Mouse (Mus musculus) megakaryocyte, embryonic 14.5 days (primary cell): ENCODE measurements around the gene Sbsn. TPM values are rescaled to one million over a fixed set of nuclear protein-coding genes. Genes with fewer than 3 reads are reported as not detected.

Source experiments
- H3K27me3 ChIP-seq: replicated peaks from 2 replicates; pipeline ENCODE3; 2012; ENCODE audit warnings: inconsistent platforms
- H3K36me3 ChIP-seq: replicated peaks from 2 replicates; pipeline ENCODE3; 2012; ENCODE audit warnings: low read length, inconsistent platforms, mixed read lengths
- H3K4me1 ChIP-seq: 2 replicates; pipeline ENCODE4 v1.6.1; 2012; ENCODE audit warnings: inconsistent platforms
- H3K4me3 ChIP-seq: replicated peaks from 2 replicates; pipeline ENCODE3; 2012; ENCODE audit warnings: moderate library complexity, mild to moderate bottlenecking, inconsistent platforms
- H3K9me3 ChIP-seq: 2 replicates; pipeline ENCODE4 v1.6.1; 2012; ENCODE audit warnings: inconsistent platforms
- FLI1 ChIP-seq: IDR thresholded peaks from 2 replicates; pipeline ENCODE4 v1.6.1; 2012; ENCODE audit warnings: low read length, inconsistent platforms, mixed read lengths
- GATA1 ChIP-seq: IDR thresholded peaks from 3 replicates; pipeline ENCODE4 v1.6.1; 2012; ENCODE audit warnings: mixed read lengths, low read length, inconsistent platforms, borderline replicate concordance
- polyA plus RNA-seq: library from polyadenylated mRNA; stranded (reverse); fragments of >175 nt; gene quantifications from 2 replicates; pipeline ENCODE4 v1.2.3, GENCODE M21; 2012; ENCODE audit warnings: low replicate concordance; ENCODE audit not compliant: insufficient read depth

Gene Sbsn
- 0.21 TPM in 1 of 2 replicates, not detected in the other for polyA plus RNA-seq

DNA sequence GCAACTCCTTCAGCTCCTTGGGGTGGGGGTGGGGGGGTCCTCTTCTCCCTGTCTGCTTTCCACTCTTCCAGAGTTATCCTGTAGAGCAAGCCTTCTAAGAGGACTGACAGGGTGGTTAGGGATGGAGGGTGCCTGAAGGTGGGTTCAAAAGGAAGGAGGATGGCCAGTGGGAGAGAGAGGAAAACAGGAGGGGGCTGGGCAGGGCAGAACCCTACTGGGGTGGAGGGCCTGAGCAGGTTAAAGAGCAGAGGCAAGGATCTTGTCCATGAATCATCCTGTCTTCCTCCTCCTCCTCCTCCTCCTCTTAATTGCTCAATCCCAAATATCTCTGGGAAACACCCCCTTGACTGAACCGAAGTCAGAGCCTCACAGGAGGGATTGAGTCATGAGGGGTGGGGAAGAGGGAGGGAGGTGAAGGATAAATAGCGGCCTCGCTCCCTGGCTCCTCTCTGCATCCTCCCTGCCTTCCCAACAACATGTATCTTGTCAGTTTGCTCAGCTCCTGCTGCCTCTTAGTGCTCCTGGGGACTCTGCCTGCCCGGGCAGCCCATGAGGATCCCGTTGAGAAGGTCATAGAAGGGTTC lies at the start of gene Sbsn:
Gene Sbsn (plus strand): TSS at position 386 of the 584 bp plus-strand sequence.
- TF ChIP-seq FLI1 (no peak), GATA1 (no peak)
- H3K4me3 ChIP-seq, result no peak within 1 kb of the TSS
- H3K4me1 ChIP-seq, result no peaks in the 10 kb centered on the region; the same call in 1 of the 2 replicates
- peaks cover 35% of the 10 kb centered on the region for H3K9me3 ChIP-seq
- H3K36me3 ChIP-seq, result peaks cover 8% of the 10 kb centered on the region
- H3K27me3 ChIP-seq, result peaks cover 14% of the 10 kb centered on the region

GRCm38 (mm10) chr7:30706214-30706882 lies 44.9 kb upstream of the Sbsn start:
- H3K4me1 ChIP-seq, result peaks cover 45% of the 10 kb centered on the region
- no peaks in the 10 kb centered on the region for H3K9me3 ChIP-seq
- H3K4me3 ChIP-seq, result peak overlapping the region; percentile 44
- peaks cover 16% of the 10 kb centered on the region for H3K27me3 ChIP-seq
- no peak for TF ChIP-seq GATA1
- no peak for TF ChIP-seq FLI1
- H3K36me3 ChIP-seq, result no peaks in the 10 kb centered on the region

- H3K27me3 ChIP-seq, result peaks cover 27% of the 10 kb centered on the region
- H3K4me1 ChIP-seq, result peaks cover 38% of the 10 kb centered on the region
- TF ChIP-seq FLI1, result no peak
- TF ChIP-seq GATA1, result no peak
- no peaks in the 10 kb centered on the region for H3K9me3 ChIP-seq
- H3K36me3 ChIP-seq, result no peaks in the 10 kb centered on the region
- no peak overlapping the region for H3K4me3 ChIP-seq
Observed at GRCm38 (mm10) chr7:30707441-30707840, 43.8 kb upstream of the Sbsn start.

DNA sequence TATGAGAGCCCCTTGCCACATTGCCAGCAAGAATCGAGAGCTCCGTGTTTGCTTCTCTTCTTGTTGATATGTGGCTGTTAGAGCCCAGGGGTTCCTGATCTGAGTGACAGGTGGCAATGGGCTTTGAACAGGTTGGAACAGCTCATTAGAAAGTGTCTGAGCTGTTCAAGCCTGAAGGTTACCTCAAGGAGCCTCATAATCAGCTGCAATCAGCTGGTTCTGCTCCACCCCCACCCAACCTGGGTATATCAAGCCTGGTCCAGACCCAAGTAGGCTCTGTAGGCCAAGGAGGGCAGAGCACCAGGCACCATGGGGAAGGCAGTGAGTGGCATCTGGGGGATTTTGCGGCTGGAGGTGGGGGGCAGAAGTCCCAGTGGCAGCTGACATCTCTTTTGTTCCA lies 39.3 kb upstream of the Sbsn start, which contains the start of gene Atp4a:
Gene Atp4a (plus strand): TSS at position 268 of the 400 bp plus-strand sequence.
- Histone ChIP-seq H3K9me3 (0 out of 2 replicates have a peak, but pooled peaks cover 3% of the 10 kb centered on the region), H3K27me3 (peaks cover 61% of the 10 kb centered on the region), H3K36me3 (no peaks in the 10 kb centered on the region)

GRCm38 (mm10) chr7:30717006-30717715 lies 34.1 kb upstream of the Sbsn start:
- 0 out of 2 replicates have a peak, but pooled peaks cover 3% of the 10 kb centered on the region for H3K9me3 ChIP-seq
- H3K4me3 ChIP-seq, result peak overlapping the region; percentile 87
- TF ChIP-seq FLI1, result no peak
- TF ChIP-seq GATA1, result no peak
- H3K36me3 ChIP-seq, result no peaks in the 10 kb centered on the region
- H3K27me3 ChIP-seq, result peaks cover 72% of the 10 kb centered on the region
- H3K4me1 ChIP-seq, result peaks cover 58% of the 10 kb centered on the region

More for the DNA sequence above, 39.3 kb upstream of the Sbsn start, which contains the start of gene Atp4a:
- Histone ChIP-seq H3K4me1 (peaks cover 50% of the 10 kb centered on the region), H3K4me3 (peak within 1 kb of the TSS; percentile 16)
- TF ChIP-seq FLI1 (no peak), GATA1 (no peak)

DNA sequence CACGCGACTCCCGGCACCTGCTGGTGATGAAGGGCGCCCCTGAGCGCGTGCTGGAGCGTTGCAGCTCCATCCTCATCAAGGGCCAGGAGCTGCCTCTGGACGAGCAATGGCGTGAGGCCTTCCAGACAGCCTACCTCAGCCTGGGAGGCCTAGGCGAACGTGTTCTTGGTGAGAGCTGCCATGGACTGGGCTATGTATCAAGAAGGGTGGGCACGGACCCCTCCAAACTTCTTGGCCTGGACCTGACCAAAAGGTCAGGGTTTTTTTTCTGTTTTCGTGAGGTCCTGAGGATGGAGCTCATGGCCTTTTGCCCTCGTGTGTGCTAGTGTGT lies 33.6 kb upstream of the Sbsn start:
- Histone ChIP-seq H3K9me3 (0 out of 2 replicates have a peak, but pooled peaks cover 3% of the 10 kb centered on the region), H3K36me3 (no peaks in the 10 kb centered on the region), H3K4me3 (peak overlapping the region; percentile 87), H3K27me3 (peaks cover 73% of the 10 kb centered on the region), H3K4me1 (peaks cover 64% of the 10 kb centered on the region)
- TF ChIP-seq FLI1 (no peak), GATA1 (no peak)

- peaks cover 57% of the 10 kb centered on the region for H3K4me1 ChIP-seq
- no peak overlapping the region for H3K4me3 ChIP-seq
- H3K36me3 ChIP-seq, result no peaks in the 10 kb centered on the region
- H3K27me3 ChIP-seq, result peaks cover 65% of the 10 kb centered on the region
- H3K9me3 ChIP-seq, result 0 out of 2 replicates have a peak, but pooled peaks cover 3% of the 10 kb centered on the region
- no peak for TF ChIP-seq GATA1
- TF ChIP-seq FLI1, result no peak
Observed at GRCm38 (mm10) chr7:30719669-30720068, 31.6 kb upstream of the Sbsn start.

DNA sequence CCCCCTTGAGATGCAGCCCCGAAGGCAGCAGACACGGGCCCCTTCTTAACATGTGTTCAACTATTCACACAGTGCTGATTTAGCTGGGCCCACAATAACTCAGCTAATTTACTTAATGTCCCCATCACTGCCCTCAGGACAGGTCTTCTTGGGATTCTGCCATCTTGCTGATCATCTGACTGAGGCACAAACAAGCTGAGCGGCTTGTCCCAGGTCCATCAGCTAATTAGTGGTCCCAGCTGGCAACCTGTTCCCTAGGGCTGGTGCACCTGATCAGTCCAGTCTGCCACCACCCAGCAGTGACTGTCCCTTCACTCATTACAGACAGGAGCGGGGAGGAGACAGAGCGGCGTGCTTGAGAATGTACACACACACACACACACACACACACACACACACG lies 30.0 kb upstream of the Sbsn start:
- Histone ChIP-seq H3K36me3 (peaks cover 12% of the 10 kb centered on the region), H3K27me3 (peaks cover 49% of the 10 kb centered on the region), H3K4me1 (peaks cover 53% of the 10 kb centered on the region), H3K4me3 (no peak overlapping the region), H3K9me3 (no peaks in the 10 kb centered on the region)
- TF ChIP-seq GATA1 (no peak), FLI1 (no peak)

GRCm38 (mm10) chr7:30723274-30723953 lies 27.9 kb upstream of the Sbsn start:
- peaks cover 29% of the 10 kb centered on the region for H3K27me3 ChIP-seq
- H3K36me3 ChIP-seq, result peaks cover 32% of the 10 kb centered on the region
- H3K9me3 ChIP-seq, result no peaks in the 10 kb centered on the region
- no peak overlapping the region for H3K4me3 ChIP-seq
- TF ChIP-seq FLI1 (no peak), GATA1 (no peak)
- peaks cover 45% of the 10 kb centered on the region for H3K4me1 ChIP-seq
